Mouse (Mus musculus) splenic B cell, adult 2 months (primary cell): Measurements from ENCODE around the gene Fam3a.

ENCODE experiments used
- DNase-seq: peaks from one replicate; pipeline ENCODE4 v3.0.0-alpha.2; 2011; ENCODE audit warnings: low read depth, low spot score
- H3K27me3 ChIP-seq: 2 replicates; pipeline ENCODE4 v1.6.1; 2012; ENCODE audit warnings: mild to moderate bottlenecking, low read length, moderate library complexity, mixed read lengths; ENCODE audit not compliant: control insufficient read depth, poor library complexity, insufficient read depth, severe bottlenecking
- H3K36me3 ChIP-seq: 2 replicates; pipeline ENCODE4 v1.6.1; 2012; ENCODE audit warnings: mild to moderate bottlenecking, low read length, moderate library complexity, mixed read lengths; ENCODE audit not compliant: control insufficient read depth, poor library complexity, insufficient read depth, severe bottlenecking

Fam3a gene

DNA sequence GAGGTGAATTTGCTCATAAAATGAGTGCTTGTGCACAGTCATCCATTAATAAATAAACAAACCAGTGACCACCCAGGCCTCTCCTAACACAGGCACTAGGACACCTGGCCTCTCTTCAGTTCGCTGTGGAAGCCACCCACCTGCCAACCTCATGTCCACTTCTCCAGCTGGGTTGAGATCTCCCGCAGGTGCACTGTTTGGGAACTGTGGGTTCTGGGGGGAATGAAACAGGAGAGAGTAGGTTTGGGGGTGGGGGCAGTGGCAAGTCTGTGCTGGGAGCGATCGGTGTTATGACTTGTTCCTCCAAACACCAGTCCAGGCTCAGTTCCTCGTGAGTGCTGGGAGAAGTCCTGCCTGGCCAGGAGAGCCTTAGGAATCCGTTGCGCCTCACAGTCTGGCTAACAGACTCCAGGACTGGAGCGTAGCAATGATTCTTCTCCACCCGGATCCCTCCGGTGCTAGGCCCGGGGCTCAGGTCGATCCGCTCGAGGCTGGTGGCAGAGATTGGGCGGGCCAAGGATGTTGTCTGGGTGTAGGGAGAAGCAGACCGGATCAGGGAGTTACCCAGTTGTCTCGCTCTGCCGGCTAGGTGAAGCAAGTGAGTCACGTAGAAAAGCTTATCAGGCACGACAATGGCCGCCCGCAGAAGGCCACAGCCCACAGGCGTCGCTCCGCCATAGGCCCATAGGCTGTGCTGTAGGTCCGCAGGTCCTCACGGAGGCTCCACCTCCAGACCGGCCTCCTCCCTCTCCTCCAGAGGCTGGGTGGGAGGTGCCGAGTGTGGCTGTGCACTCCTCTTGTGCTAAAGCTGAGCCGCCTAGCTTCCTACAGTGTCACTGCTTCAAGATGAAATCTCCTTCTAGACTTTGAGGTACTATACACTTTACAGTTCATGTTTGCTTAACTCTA, at the start of gene Fam3a, which contains the start of gene Ikbkg:
TSS of gene Fam3a (minus strand) at position 738 of the 909 bp plus-strand sequence.
TSS of gene Ikbkg (plus strand) at position 756 of the 909 bp plus-strand sequence.
- peak; percentile 94 for DNase-seq
- no peaks in the 10 kb centered on the region for H3K27me3 ChIP-seq

GRCm38 (mm10) chrX:74429290-74429821, 36.3 kb upstream of the Fam3a start:
- 0 out of 2 replicates have a peak, but pooled peaks cover 2% of the 10 kb centered on the region for H3K36me3 ChIP-seq
- H3K27me3 ChIP-seq = no peaks in the 10 kb centered on the region
- DNase-seq = peak; percentile 76

More for the DNA sequence above, at the start of gene Fam3a, which contains the start of gene Ikbkg:
- no peaks in the 10 kb centered on the region for H3K36me3 ChIP-seq

DNA sequence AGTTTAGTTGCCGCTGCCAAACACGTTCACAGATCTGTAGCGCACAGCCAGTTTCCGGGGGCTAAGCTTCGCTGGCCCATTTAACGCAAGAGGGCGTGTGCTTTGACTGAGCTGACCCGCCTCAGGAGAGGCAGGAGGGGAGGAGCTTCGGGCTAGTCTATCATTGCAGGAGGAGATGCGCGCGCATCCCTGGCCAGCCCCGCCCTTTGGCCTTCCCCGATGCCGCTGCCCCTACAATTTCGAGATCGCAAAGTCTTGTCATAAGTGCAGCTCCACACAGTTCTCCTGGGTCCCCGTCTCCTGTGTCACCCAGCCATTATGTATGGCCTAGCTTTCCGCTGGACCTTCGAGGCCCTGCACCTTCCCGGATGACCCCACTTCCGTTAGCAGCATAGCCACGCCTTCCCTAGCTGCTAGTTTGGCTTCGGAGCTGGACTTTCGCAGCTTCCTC, 35.8 kb upstream of the Fam3a start, which contains the start of gene G6pdx:
TSS of gene G6pdx (minus strand) at position 369 of the 451 bp plus-strand sequence.
- peak; percentile 94 for DNase-seq
- no peaks in the 10 kb centered on the region for H3K36me3 ChIP-seq
- H3K27me3 ChIP-seq = no peaks in the 10 kb centered on the region

- Histone ChIP-seq H3K27me3 (no peaks in the 10 kb centered on the region), H3K36me3 (no peaks in the 10 kb centered on the region)
- no peak for DNase-seq
These were observed 35.2 kb upstream of the Fam3a start for GRCm38 (mm10) chrX:74428146-74428825.

- Histone ChIP-seq H3K36me3 (no peaks in the 10 kb centered on the region), H3K27me3 (no peaks in the 10 kb centered on the region)
- no peak for DNase-seq
These were observed 34.0 kb upstream of the Fam3a start for GRCm38 (mm10) chrX:74427116-74427515.

GRCm38 (mm10) chrX:74426256-74426655, 33.2 kb upstream of the Fam3a start:
- Histone ChIP-seq H3K36me3 (no peaks in the 10 kb centered on the region), H3K27me3 (no peaks in the 10 kb centered on the region)
- DNase-seq = no peak

DNA sequence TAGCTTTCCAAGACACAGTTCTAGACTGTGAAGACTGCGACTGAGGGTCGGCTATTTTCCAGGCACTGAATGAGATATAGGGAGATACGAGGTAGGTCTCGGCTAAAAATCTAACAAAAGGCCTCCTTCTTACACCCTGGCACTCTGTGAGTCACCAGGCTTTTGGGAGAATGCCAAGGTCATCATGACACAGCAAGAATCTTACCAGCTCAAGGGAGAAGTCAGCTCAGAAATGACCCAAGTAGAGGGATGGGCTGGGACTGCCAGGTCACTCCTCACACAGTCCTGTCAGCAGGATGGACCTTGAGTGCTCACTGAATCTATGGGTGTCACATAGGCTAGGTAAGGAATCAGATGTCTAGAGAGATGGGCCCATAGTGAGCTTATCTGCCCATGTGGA, 32.1 kb upstream of the Fam3a start:
- no peaks in the 10 kb centered on the region for H3K36me3 ChIP-seq
- H3K27me3 ChIP-seq = no peaks in the 10 kb centered on the region
- no peak for DNase-seq

DNA sequence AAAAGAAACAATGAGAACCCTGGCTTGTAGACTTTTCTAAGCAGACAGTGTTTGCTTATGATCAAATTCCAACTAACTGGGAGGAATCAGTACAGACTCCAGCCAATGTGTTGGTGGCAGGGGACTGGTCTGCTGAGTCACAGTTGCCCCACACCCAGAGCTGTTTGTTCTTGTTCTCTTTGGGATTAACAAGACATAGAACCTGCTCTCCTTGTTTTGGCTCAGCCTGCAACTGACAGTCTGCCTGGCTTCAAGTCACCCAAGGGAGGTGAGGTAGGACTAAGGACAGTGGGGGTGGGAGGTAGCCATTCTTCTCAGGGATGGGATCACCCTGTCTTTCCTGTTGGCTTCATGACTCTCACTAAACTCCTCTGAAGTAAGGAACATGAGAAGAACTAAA, 31.4 kb upstream of the Fam3a start:
- DNase-seq = no peak
- no peaks in the 10 kb centered on the region for H3K27me3 ChIP-seq
- no peaks in the 10 kb centered on the region for H3K36me3 ChIP-seq

DNA sequence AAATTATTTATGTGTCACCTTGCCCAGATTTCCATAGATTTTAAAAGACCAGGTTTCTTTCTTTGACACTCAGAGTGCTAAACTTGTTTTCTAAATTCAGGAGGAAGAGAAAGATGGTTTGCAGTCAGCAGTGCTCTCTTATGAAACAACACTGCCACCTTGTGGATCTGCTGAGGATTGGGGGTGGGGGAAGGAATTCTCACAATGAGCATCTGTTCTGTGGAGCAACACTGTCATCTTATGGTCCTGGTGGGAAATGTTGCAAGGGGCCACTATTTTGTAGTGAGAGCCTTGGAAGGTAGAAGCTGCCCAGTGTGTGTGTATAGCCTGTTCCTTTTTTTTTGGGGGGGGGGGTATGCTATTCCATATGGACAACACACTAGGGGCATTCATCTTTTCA, 20.3 kb upstream of the Fam3a start:
- peak; percentile 86 for DNase-seq
- Histone ChIP-seq H3K27me3 (no peaks in the 10 kb centered on the region), H3K36me3 (no peaks in the 10 kb centered on the region)

- Histone ChIP-seq H3K36me3 (no peaks in the 10 kb centered on the region), H3K27me3 (no peaks in the 10 kb centered on the region)
- no peak for DNase-seq
These were observed 15.3 kb upstream of the Fam3a start for GRCm38 (mm10) chrX:74408340-74408739.

DNA sequence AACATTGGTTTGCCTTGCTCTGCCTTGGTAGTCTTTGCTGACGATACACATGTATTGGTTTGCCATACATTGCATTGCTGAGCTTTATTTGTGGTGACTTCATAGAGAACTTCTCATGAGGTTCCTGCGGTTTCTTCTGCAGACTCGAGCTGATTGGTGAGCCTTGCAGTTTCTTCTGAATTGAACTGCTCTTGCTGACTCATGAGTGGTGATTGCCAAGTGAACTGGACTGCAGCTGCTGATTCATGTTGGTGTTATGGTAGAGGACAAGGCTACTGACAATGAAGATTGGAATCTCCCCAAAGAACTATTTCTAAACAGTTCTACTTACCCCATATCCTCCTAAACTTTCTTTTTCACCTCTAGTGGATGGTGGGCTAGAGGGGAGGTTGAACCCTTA, 7.1 kb upstream of the Fam3a start:
- H3K36me3 ChIP-seq = no peaks in the 10 kb centered on the region
- no peak for DNase-seq
- no peaks in the 10 kb centered on the region for H3K27me3 ChIP-seq

DNA sequence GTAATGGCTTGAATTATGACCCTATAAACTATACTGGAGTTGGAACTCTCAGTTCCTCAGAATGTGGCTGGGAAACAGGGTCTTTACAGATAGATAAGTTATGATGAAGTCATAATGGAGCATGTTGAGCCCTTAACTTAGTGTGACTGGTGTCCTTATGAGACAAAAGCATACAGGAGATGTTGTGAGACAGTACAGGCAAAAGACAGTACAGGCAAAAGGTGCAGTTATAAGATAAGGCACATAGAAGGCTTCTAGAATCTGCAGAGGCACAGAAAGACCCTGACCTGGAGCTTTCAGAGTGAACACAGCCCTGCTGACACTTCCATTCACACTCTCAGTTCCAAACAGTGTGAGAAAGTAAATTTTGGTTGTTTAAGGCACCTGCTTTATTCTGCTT, 4.9 kb downstream of the Fam3a start:
- no peaks in the 10 kb centered on the region for H3K27me3 ChIP-seq
- no peak for DNase-seq
- H3K36me3 ChIP-seq = peaks cover 3% of the 10 kb centered on the region; the same call in 1 of the 2 replicates

- Histone ChIP-seq H3K36me3 (peaks cover 3% of the 10 kb centered on the region; the same call in 1 of the 2 replicates), H3K27me3 (no peaks in the 10 kb centered on the region)
- DNase-seq = no peak
These were observed 8.6 kb downstream of the Fam3a start for GRCm38 (mm10) chrX:74384451-74384850.

GRCm38 (mm10) chrX:74372888-74373549, 20.1 kb downstream of the Fam3a start, which contains the start of the genes Ubl4a and Slc10a3:
TSS of gene Ubl4a (minus strand) at chrX:74373218.
TSS of gene Slc10a3 (minus strand) at chrX:74373349.
- DNase-seq = peak; percentile 95
- H3K36me3 ChIP-seq = no peaks in the 10 kb centered on the region
- no peaks in the 10 kb centered on the region for H3K27me3 ChIP-seq
